Mouse (Mus musculus) ES-Bruce4 (cell line): ENCODE data around the gene Gatb.

ENCODE experiments used
- CTCF ChIP-seq: IDR thresholded peaks from one replicate; pipeline ENCODE4 v1.8.1; 2011; ENCODE audit warnings: low read depth, low read length
- EP300 ChIP-seq: IDR thresholded peaks from 2 replicates; pipeline ENCODE4 v1.6.1; 2011; ENCODE audit warnings: low read depth, low read length; ENCODE audit not compliant: insufficient read depth
- POLR2A ChIP-seq: IDR thresholded peaks from one replicate; pipeline ENCODE4 v1.8.1; 2011; ENCODE audit warnings: low read length; ENCODE audit not compliant: insufficient read depth

DNA sequence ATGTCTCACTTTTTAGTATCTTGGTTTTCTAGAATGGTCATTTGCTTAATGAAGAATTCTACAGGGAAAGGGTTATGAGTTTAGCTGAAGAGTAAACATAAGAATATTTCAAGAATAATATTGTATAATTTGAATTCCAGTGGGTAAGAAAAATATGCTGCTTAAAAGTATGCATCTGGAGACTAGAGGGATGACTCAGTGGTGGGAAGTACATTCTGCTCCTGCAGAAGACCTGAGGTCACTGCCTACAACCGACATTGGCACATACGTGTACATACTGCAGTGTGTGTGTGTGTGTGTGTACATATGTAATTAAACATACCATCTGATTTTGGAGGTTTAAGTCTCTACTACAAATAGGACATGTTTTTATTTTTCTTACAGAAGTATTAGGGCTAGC, 61.7 kb downstream of the Gatb start:
- no peak for TF ChIP-seq POLR2A
- no peak for TF ChIP-seq EP300
- no peak for TF ChIP-seq CTCF
